Mouse (Mus musculus): ENCODE results near the gene Zfp941. TPM values are rescaled to one million over a fixed set of nuclear protein-coding genes. Genes with fewer than 3 reads are reported as not detected.

The Zfp941 gene
- total RNA-seq (2021): under 1 TPM; 0.19 to 0.35 TPM

DNA sequence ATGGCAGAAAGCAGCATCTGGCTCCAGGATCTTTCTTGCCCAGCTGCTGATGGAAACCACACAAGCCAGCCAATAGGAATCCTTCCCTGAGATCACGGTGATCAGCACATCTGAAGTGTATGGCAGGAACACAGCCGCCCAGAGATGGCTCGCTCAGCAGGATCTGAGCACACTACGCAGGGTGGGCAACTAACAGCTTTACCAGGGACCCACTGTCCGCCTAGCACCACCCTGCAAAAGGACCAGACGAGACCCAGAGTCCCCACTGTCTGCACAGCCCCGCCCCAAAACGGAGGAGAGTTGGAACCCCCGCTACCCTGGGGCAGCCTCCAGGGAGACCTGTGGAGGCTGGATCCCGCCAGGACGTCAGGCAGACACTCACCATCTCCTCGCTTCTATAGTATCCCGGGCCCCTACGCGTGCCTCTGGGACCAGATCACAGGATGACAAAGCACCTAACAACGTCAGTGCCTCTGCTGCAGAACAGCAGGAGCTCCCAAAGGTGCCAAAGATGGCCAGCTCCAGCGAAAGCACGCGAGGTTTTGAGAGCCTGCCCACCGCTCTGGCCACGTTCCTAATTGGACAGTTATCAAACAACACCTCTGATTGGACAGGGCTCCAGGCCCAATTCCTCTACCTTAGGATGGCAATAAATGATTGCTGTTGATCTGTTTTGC is at the start of gene Zfp941:
TSS of gene Zfp941 (minus strand) at position 526 of the 677 bp plus-strand sequence.
- DNase-seq: no peak
- intact Hi-C loops (cut with DNase I): no loop called here

DNA sequence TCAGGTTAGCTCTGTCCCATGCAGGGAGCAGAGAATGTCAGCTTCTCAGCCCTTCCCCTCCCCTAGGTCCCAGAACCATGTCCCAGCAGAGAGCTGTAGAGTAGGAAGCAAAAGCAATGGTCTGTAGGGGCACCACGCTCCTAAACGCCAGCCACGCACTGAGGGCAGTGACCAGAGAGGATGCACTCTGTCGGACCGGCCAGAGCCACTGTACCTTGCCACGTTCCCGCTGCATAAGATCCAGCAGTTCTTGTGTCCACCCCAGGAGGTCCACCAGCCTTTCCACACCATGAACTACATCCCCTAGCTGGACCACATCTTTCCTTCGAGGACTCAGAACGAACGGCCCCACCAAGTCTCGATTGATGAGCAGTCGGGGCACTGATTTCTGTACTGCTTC is 42.8 kb upstream of the Zfp941 start:
- DNase-seq: no peak
- intact Hi-C loops (cut with DNase I): no loop called here

DNA sequence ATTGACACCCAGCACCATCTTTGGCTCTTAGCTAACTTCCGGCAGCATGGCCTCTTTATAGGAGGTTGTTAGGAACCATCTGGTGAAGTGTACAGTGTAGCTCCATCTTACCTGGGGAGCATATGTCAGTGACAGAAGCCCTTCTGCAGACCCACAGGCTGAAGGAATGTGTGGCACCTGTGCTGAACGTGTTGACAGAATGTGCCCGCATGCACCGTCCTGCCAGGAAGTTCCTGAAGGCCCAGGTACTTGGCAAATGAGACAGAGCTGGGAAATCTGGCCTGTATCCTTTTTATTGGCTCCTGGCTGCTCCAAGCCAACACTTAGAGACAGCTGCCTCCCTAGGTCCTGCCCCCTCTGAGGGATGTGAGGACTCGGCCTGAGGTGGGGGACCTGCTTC is 38.8 kb upstream of the Zfp941 start:
- no peak for DNase-seq
- intact Hi-C loops (cut with DNase I): no loop called here

DNA sequence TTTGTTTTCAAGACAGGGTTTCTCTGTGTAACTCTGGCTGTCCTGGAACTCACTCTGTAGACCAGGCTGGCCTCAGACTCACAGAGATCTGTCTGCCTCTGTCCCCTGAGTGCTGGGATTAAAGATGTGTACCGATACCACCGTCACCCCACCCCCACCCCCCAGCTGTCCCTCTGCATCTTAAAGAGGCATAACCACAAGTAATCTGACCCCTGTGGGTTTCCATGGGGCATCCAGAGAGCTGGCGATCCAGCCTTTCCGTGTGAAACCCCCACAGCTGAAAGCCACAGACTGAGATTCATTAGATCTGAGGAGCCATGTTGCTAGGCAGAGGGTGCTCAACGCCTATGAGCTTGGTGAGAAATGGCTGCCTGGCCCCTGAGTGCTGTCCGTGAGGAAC is 38.0 kb upstream of the Zfp941 start:
- intact Hi-C loops (cut with DNase I): loop anchor here (5.0 kb wide), 2 partner anchors 147 to 332 kb away; partner anchors contain the start of genes Hras and Lrrc56
- no peak for DNase-seq

DNA sequence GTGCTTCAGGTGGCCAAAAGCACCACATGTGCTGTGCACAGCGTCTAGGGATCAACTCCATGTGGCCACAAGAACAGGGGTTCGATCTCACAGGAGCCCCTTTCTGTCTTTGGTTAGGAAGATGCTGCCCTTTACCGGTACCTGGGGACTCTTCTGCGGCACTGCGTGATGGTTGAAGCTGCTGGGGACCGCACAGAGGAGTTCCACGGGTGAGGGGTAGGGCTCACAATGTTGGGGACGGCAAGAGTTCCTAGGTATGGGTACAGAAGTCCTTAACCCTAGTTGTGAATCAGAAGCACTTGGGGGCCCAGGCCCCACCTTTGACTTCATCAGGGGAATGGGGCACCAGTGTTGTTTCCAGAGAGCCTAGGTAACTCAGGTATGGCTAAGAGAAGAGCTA is 36.8 kb upstream of the Zfp941 start:
- no peak for DNase-seq
- intact Hi-C loops (cut with DNase I): loop anchor here (5.0 kb wide), 2 partner anchors 149 to 334 kb away; partner anchors contain the start of genes Hras and Lrrc56

DNA sequence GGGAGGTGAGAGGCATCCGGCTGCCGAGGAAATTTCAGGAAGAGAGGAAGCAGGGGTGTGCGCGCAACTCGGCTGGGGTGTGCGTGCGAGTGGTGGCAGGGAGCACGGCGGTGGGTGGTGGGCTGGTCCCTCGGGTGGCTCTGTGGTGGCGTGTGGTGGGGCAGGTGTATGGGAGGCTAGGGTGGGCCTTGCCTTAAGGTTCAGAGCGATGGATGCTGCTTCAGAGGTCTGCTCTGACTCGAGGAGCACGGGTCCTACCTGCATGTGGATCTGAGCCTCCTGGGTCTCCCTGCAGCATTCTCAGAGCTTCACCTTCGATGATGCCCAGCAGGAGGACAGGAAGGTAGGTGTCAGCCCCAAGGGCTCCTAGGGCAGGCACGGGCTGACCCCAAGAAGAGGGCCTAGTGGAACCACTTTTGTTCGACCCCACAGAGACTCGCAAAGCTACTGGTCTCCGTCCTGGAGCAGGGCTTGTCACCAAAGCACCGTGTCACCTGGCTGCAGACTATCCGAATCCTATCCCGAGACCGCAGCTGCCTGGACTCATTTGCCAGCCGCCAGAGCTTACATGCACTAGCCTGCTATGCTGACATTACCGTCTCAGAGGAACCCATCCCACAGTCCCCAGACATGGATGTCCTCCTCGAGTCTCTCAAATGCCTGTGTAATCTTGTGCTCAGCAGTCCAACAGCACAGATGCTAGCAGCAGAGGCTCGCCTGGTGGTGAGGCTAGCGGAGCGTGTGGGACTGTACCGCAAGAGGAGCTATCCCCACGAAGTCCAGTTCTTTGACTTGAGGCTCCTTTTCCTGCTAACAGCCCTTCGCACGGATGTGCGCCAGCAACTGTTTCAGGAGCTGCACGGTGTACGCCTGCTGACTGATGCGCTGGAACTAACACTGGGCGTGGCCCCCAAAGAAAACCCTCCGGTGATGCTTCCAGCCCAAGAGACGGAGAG is 35.9 kb upstream of the Zfp941 start, which contains the start of gene Bet1l:
TSS of gene Bet1l (minus strand) at position 28 of the 956 bp plus-strand sequence.
- intact Hi-C loops (cut with DNase I): loop anchor here (1.0 to 5.0 kb wide), 3 partner anchors 24 to 334 kb away; partner anchors contain the start of genes Hras, Lrrc56 and Sirt3
- DNase-seq: no peak

DNA sequence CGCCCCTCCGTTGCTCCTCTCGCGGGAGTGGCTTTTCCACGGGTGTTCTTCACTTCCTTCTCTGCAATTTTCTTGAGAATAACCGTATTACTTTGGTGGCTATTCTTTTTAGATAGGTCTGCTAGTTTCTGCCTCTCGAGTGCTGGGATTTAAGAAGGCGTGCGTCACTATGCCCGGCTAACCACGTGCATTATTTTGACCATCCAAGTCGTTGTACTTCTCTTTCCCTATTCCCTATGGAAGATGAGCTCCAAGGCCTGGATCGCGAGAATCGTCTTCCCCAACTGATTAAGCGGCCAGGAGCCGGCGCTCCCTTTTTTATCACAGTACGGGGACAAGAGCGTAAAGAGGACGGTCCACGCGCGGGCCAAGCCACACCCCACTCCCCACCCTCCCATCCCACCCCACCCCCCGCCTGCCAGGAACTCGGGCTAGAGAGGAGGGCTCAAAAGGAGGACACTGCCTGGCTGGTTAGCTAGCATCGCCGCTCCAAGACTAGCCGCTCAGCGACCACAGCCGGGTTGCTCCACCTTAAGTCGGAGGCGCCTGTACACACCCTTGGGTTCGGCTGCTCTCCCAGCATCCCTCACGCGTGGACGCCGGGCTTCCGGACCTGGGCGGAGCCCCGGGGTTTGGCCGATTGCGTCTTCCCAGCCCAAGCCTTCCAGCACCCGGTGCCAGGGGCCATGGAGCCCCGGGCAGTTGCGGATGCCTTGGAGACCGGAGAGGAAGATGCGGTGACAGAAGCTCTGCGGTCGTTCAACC is 35.0 kb upstream of the Zfp941 start, which contains the start of gene Ric8a:
TSS of gene Ric8a (plus strand) at position 173 of the 765 bp plus-strand sequence.
- peak; percentile 90 to 94 for DNase-seq
- intact Hi-C loops (cut with DNase I): loop anchor here (1.0 to 5.0 kb wide), 3 partner anchors 25 to 335 kb away; partner anchors contain the start of genes Hras, Lrrc56 and Sirt3

DNA sequence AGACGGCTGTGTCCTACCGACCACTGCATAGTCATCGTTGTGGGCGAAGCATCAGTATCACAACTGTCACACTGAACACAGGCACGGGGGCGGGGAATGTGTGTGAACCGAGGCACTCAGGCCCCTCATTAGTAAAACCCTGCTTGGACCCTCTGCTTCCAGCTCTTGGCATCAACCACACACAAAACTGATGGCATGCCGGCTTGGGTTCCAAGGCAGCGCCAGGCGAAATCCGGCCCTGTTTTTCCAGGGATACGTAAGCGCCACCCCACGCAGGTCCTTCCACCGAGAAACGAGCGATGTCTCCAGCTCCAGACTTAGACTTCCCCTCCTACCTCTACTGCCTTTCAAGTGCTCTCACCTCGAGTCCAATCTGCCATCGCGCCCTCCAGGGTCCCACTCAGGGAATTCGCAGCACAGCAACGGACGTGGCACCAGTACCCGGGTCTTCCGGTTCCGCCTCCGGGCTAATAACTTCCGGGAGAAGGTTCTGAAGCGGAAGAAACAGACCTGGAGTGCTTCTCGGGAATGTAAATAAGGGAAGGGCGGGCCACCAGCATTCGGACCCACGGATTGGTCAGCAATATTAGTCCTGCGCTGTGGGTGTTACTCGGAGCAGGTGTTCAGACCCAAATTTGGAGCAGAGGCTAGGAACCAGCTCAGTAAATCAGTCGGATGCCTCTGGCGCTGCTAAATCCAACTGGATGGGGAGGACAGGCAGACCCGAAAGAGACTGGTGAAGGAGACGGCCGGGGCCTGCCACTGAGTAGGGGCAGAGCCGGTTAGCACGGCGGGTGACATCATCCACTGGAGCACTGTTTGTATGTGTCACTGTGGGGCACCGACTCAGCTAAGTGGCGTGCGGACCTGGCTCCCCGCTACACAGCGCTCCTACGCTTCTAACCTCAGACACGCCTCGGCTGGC is 34.1 kb upstream of the Zfp941 start, which contains the start of gene Gm45785:
TSS of gene Gm45785 (minus strand) at position 472 of the 925 bp plus-strand sequence.
- intact Hi-C loops (cut with DNase I): loop anchor here (5.0 kb wide), 2 partner anchors 151 to 336 kb away; partner anchors contain the start of genes Hras and Lrrc56
- DNase-seq: peak; percentile 79 to 81

DNA sequence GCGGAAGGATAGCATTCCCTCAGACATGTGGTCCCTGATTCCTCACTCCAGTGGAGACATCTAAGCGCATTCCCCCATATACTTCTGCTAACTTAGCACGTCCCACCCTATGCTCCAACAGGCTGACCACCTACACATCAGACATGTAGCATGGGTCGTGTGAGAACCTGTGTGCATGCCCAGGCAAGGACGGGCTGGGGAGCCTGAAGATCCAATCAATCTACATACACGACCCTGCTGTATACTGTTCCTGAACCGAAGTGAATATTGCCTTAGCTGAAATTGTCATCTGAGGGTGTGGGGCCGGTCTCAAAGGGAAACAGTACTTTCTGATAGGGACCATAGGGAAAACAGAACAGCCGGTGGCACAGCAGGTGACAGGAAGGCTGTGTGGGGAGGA is 33.2 kb upstream of the Zfp941 start:
- intact Hi-C loops (cut with DNase I): loop anchor here (5.0 kb wide), 2 partner anchors 152 to 337 kb away; partner anchors contain the start of genes Hras and Lrrc56
- no peak for DNase-seq

DNA sequence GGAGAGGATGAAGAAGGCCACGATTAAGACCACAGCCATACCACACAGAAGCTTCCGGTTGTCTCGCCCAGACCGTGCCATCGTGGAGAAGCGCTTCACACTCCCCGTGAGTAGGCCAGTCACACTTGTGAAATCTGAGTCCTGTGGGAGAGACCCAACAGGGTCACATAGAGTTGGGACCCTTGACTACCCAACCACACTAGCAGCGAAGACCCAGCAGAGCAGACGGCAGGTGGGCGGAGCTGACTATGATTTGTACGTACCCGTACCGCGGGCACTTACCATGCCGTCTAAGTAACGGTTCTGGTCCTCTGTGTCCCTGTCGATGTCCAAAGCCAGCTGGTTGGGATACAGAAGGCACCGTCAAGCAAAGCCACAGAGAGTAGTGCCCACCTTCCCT is 32.5 kb upstream of the Zfp941 start:
- no peak for DNase-seq
- intact Hi-C loops (cut with DNase I): no loop called here

DNA sequence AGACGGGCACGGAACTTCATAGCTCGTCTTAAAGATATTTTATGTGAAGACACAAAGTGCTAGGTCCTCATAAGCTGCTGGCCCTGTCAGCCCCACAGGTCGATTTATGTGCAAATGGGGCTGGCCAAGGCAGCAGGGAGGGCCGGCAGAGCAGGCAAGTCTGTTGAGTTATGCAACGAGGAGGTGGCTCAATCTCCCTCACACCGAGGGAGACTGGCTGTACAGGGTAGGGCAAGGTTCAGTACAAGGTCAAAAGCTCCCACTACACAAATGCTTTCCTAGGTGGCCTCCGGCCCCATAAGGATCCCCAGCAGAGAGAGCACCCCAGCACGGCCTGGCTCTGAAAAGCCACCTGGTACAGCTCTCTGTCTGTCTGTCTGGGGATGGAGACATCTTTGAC is 31.4 kb upstream of the Zfp941 start:
- no peak for DNase-seq
- intact Hi-C loops (cut with DNase I): no loop called here

DNA sequence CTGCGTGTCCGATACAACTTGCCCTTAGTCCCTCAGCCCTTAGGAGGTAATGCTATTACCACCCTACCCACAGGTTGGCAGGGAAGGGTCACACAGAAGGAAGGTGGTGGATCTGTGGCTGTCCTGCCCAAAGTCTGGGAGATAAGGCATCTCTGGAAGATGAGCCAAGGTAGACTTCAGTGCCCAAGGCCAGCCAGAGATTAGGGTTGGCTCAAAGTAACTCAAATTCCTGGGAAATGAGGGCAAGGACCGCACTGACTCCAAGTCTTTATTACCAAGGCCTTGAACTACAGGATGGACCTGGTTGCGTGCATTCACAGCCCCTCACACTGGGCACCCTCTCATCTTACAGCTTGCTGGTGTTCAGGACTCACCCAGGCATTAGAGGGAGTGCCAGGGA is 29.9 kb upstream of the Zfp941 start:
- intact Hi-C loops (cut with DNase I): no loop called here

DNA sequence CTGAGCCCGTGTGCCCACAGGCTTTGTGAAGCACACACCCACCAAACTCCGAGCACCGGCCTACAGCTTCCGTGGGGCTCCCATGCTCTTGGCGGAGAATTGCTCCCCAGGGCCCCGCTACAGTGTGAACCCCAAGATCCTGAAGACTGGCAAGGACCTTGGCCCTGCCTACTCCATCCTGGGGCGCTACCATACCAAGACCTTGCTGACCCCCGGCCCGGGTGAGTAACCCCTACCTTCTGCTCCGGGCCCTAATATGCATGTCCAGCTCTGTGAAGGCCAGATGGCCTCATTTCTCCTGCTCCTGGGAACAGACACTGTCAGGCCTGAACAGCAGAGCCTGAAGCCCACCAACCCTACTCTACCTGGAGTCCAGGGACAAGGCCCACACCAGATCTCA is 26.6 kb upstream of the Zfp941 start:
- no peak for DNase-seq
- intact Hi-C loops (cut with DNase I): loop anchor here (5.0 kb wide), 1 partner anchor 324 kb away; the partner anchor contains the start of gene Rnh1

More for the DNA sequence above, 29.9 kb upstream of the Zfp941 start:
- DNase-seq: no peak

DNA sequence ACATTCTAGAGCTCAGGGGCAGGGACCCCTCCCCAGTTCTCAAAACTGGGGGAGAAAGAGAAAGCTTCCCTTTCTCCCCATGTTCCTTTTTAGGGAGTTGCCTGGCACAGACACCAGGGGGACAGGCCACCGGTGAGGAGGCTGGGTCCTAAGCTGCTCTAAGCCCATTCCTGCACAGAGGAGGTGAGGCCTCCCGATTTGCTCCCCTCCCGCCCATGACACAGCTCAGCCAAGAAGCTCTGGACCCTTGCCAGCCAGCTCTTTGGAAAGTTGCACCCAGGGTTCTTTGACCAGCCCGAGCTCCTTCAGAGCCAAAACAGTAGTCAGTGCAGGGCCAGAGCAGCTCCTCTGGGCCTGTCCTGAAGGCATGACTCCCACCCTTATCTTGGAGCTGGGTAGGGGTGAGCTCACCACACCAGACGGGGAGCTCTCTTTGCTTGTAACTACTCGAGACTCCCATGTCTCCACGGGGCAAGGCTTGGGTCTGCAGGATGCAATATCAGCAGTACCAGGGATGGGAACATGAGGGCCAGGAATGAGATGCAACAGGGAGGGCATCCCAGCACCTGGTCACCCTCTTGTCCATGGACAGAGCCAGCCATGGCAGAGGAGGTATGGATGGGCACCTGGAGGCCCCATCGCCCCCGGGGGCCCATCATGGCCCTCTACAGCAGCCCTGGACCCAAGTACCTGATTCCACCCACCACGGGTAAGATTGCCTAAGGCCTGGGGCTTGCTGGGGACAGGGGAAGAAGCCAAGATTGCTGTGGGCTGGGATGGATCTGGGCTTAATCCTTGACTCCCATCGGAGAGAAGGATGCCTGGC is 26.0 kb upstream of the Zfp941 start, which contains the start of gene Odf3:
TSS of gene Odf3 (plus strand) at position 51 of the 826 bp plus-strand sequence.
- no peak for DNase-seq
- intact Hi-C loops (cut with DNase I): loop anchor here (5.0 kb wide), 1 partner anchor 324 kb away; the partner anchor contains the start of gene Rnh1

DNA sequence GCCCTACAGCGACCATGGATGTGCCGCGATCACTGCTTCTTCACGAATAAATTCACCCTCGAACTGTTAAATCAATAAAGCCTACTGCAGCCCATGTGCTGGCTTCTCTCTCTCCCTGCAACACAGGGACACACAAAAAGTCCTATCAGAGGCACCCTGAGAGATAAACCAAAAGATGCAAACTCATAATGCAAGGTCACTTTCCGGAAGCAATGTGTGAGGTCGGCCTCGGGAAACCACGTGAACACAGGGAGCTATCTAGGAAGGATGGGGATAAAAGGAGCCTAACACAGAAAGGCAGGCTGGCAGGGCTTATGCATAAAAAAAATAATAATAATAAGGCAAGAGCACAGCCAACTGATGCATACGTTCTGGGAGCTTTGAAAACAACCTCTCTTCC is 24.7 kb upstream of the Zfp941 start:
- intact Hi-C loops (cut with DNase I): loop anchor here (5.0 kb wide), 1 partner anchor 326 kb away; the partner anchor contains the start of gene Rnh1
- DNase-seq: no peak

DNA sequence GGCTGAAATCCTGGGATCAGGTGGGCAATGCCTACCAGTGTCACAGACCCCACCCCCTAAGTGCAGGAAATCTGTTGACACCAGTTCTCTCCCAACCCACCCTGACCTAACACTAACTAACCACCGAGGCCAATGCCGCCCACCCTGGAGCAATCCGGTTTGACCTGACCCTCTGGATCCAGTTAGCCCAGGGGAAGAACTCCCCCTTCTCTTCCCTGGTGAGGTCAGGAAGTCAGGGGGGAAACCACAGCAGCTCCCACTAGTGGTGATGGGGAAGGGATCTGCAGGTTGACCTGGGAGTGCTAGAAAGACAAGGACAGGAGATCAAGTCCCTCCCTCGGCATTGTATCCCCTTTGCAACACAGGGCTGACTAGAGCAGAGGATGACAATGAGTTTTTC is 23.7 kb upstream of the Zfp941 start:
- intact Hi-C loops (cut with DNase I): loop anchor here (1.0 to 5.0 kb wide), 3 partner anchors 203 to 327 kb away; partner anchors contain the start of gene Rnh1
- no peak for DNase-seq

DNA sequence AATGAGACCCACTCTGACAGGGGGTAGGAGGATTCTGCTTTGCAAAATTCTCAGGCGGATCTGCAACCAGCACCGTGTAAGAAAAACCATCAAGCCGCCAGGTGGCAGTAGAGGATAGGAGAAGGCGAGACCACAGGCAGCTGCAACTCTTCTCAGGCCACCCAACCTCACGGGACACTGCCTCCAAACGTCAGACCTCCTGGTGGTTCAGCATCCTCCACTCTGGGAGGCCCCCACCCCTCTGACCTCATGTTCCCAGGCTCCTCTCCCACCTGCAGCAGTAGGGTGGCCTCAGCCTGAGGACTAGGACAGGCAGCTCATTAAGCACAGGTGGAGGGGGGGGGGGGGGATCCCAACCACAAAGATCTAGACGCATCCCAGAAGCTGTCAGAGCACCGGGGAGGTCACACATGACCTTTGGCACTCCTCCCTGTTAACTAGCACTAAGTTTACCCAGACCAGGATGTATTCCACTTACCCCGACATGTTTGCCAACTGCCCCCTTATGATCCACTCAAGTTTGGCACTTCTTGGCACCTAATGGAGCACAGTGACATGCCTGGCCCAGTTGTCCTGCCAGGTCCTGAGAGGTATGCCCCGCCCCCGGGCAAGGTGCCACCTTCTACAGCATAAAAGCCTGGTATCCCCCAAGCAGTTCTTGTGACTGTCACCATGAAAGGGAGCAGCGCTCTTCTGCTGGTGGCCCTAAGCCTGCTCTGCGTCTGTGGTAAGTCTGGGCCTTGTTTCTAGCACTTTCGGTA is 23.1 kb upstream of the Zfp941 start, which contains the start of gene Scgb1c1:
TSS of gene Scgb1c1 (plus strand) at position 643 of the 761 bp plus-strand sequence.
- intact Hi-C loops (cut with DNase I): loop anchor here (1.0 to 5.0 kb wide), 4 partner anchors 58 to 327 kb away; partner anchors contain the start of gene Rnh1
- peak; percentile 91 to 96 for DNase-seq

Data from heart, postnatal 36 days (tissue).